Mouse (Mus musculus) lung, adult 2 months (tissue): ENCODE data around the gene Epha4.

Experiments
- CTCF ChIP-seq: fragments of 200-500 bp; IDR thresholded peaks from 2 replicates; pipeline ENCODE4 v1.5.1; 2011; ENCODE audit warnings: mild to moderate bottlenecking, low read length, control low read depth; ENCODE audit not compliant: insufficient read depth
- POLR2A ChIP-seq: fragments of 200-500 bp; IDR thresholded peaks from 2 replicates; pipeline ENCODE4 v1.6.1; 2011; ENCODE audit warnings: low read depth, mild to moderate bottlenecking, control low read depth, low read length, borderline replicate concordance; ENCODE audit errors: extremely low read depth

- TF ChIP-seq POLR2A (no peak), CTCF (no peak)
Measured at GRCm38 (mm10) chr1:77374054-77374453, 140.8 kb downstream of the Epha4 start.
